Mouse (Mus musculus) left cerebral cortex, postnatal 4 days (tissue): ENCODE measurements around the gene Tnp2. TPM values are rescaled to one million over a fixed set of nuclear protein-coding genes. Genes with fewer than 3 reads are reported as not detected.

Experiments used
- DNase-seq: peaks from one replicate; pipeline ENCODE4 v3.0.0-alpha.2; 2022
- intact Hi-C: fragments of 180-260 bp; cut with DNase I; formaldehyde crosslinking; loops from one replicate; pipeline ENCODE4 v1.15.1; 2025
- total RNA-seq, 2 experiments: library from RNA; stranded (reverse); gene quantifications; 2 replicates each; pipeline ENCODE4 v1.2.3; 2021

Gene Tnp2
- total RNA-seq, 2 experiments from 2014 or later = not detected

DNA sequence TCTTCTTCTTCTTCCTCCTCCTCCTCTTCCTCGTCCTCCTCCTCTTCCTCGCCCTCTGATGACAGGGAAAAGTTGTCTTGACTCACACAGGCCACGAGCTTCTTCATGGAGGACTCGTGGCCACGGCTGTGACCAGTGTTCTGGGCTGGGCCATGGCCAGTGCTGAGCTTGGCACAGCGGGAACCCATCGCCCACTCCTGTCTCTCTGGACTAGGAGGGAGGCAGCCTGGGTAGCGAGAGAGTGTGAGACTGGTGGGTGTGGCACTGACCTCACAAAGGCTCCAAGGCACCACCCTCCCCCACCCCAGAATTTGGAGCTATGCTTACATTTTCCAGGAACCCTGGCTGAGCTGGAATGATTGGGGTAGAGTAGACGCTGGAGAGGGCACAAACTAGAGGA lies 2.2 kb upstream of the Tnp2 start, which contains the start of gene Prm3:
Gene Prm3, minus strand, starts transcription at position 213 of the 400 bp plus-strand sequence.
- intact Hi-C loops = no loop called here
- DNase-seq = no peak

DNA sequence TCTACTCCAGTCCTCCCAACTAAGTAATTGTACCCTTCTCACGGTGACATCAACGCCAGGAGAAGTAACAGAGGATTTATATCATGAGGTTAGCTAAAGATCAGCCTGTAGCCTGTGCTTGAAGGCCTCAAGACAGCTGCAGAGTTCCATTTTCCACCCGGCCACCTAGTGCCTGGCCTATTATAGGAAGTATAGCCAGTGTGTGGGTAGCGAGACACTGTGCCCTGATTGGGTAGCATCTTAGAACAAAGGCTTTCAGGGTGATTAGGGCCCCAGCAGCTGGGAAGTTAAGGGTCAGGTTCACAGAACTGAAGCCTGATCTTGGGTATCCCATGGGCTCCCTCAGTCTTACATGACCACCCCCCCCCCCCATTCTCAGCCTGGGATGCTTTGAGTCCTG lies 406 bp upstream of the Tnp2 start:
- intact Hi-C loops = loop anchor here (5.0 to 10.0 kb wide), 2 partner anchors 124 to 217 kb away; no protein-coding TSS in a partner anchor
- no peak for DNase-seq

DNA sequence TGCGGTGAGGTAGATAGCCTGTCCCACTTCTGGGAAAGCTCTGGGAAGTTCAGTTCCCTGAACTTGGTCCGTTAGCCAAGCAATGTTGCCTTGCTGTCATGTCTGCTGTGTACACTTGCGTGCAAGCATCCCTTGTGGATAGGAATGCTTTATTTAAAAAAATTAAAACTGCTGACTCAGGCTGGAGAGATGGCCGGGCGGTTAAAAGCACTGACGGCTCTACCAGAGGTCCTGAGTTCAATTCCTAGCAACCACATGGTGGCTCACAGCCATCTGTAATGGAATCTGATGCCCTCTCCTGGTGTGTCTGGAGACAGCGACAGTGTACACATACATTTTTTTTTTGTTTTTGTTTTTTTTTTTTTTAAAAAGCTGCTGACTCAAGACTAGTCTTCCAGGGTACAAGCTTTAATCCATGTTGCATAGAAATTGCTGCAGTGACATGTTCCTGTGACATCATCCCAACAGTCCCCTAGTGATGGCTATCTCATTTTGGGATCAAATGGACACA lies 857 bp downstream of the Tnp2 start:
- no peak for DNase-seq
- intact Hi-C loops = loop anchor here (5.0 to 10.0 kb wide), 2 partner anchors 123 to 215 kb away; no protein-coding TSS in a partner anchor

DNA sequence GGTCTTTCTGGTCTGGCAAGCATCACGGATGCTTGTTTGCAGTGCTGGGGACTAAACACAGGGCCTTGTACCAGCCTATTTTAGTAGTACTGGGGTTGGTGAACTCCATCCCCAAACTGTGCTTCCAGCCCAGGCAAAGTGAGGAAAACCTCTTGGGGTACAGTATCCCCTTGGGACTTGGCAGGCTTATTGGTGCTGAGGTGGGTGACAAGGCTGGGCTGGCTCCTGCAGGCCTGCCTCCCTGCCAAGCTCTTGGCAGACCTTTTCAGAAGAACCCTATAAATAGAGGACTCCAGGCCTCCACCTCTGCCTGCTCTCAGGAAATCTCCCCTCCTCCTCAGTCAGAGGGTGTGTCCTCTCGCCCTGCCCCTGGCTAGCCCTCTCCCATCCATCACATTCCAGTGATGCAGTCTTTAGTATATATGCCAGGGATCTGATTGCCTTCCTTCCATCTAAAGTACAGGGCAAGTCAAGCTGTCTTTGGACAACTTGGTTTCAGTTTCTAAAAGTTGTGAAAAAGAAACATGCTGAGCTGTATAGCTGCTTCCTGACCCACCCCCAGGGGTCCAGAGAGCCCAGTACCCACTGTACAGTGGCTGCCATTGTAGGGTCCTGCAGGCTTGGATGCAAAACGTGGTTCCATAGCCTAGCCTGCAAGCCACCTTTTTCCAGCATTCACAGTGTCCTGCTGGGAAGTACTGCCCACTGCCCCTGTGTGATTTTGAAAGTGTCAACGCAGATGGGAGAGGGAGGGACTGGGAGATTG lies 1.5 kb downstream of the Tnp2 start:
- intact Hi-C loops = loop anchor here (5.0 to 10.0 kb wide), 2 partner anchors 122 to 215 kb away; no protein-coding TSS in a partner anchor
- no peak for DNase-seq

DNA sequence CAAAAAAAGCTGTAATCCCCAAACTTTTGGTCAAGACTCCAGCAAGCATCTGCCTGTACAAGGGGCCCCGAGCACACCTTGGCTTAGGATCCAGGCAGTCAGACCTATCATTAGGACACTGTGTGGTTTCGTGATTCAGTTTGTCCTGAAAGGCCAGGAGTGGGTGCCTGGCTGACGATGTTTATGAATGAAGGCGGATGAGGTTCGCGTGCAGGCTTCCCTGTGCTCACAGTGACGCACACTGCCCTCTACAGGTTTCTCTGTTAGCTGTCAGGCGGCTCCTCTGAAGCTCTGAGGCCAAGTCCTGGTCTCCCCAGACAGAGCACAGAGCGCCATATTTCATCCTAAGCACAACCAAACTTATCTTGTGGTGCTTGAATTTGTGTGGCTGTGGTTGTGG lies 2.2 kb downstream of the Tnp2 start:
- intact Hi-C loops = loop anchor here (5.0 to 10.0 kb wide), 2 partner anchors 121 to 214 kb away; no protein-coding TSS in a partner anchor

DNA sequence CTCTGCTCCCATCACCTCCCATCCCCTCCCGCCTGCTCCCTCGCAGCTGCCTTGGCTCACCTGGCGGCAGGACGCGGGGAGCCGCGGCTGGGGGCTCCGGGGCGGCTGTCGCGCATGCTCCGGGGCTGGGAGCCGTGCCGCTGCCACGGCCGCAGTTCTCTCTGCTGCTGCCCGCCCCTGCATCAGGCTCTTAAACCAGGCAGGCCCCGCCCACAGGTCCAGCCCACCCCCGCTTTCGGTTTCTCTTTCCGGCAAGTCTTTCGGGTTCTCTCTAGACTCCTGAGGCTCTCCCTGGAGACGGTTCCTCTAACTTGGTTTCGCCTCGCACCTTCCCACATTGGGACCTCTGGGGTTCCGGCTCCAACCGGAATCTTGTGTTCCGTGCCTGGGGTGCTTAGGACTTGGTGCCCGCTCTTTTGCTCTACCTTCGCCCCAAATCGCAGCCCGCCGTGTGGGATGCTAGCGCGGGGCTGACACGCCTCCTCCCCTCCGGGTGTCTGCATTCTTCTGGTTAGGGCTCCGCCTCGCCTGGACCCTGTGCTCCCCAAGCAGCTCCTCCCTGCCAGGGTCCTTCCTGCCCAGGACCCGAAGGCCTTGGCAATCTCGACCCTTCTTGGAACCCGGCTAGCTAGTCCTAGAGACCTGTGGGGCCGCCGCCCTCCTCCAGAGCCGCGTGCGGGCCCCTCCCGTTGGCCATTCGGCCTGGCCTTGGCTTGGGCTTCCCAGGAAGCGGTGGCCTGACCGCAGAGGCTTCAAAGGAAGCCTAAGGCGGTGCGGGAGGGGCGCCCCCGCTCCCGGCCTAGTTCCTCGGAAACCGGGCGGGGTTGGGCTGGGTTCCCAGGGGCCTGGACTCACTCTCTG lies 2.9 kb downstream of the Tnp2 start, which contains the start of gene Socs1:
Gene Socs1, minus strand, starts transcription at position 166 of the 861 bp plus-strand sequence.
- intact Hi-C loops = loop anchor here (5.0 to 10.0 kb wide), 2 partner anchors 121 to 213 kb away; no protein-coding TSS in a partner anchor
- peak; percentile 88 for DNase-seq

More for the DNA sequence above, 2.2 kb downstream of the Tnp2 start:
- DNase-seq = peak; percentile 85

DNA sequence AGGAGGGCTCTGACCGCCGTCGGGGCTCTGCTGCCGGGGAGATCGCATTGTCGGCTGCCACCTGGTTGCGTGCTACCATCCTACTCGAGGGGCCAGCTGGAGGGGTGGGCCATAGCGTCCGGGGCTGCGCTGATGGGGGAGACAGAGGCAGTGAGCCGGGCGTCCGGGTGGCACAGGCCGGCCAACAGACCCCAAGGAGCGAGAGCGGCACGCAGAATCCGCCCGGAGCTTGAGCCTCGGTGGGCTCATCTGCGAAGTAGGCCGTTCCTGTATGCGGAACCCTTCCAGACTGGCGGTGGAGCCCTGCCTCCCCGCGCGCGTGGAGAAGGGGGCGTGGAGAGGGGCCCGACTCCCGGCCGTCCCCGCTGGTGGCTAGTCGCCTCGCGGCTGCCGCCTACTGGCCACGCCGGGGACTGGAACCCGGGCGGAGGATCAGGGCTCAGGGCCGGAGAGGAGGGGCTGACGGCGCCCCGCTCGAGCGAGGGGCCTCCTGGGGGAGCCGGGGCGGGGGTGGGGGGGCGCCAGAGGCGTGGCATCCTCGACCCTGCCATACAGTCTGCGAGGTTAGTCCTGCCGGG lies 3.6 kb downstream of the Tnp2 start:
- intact Hi-C loops = loop anchor here (5.0 to 10.0 kb wide), 2 partner anchors 120 to 213 kb away; no protein-coding TSS in a partner anchor
- DNase-seq = peak; percentile 94

DNA sequence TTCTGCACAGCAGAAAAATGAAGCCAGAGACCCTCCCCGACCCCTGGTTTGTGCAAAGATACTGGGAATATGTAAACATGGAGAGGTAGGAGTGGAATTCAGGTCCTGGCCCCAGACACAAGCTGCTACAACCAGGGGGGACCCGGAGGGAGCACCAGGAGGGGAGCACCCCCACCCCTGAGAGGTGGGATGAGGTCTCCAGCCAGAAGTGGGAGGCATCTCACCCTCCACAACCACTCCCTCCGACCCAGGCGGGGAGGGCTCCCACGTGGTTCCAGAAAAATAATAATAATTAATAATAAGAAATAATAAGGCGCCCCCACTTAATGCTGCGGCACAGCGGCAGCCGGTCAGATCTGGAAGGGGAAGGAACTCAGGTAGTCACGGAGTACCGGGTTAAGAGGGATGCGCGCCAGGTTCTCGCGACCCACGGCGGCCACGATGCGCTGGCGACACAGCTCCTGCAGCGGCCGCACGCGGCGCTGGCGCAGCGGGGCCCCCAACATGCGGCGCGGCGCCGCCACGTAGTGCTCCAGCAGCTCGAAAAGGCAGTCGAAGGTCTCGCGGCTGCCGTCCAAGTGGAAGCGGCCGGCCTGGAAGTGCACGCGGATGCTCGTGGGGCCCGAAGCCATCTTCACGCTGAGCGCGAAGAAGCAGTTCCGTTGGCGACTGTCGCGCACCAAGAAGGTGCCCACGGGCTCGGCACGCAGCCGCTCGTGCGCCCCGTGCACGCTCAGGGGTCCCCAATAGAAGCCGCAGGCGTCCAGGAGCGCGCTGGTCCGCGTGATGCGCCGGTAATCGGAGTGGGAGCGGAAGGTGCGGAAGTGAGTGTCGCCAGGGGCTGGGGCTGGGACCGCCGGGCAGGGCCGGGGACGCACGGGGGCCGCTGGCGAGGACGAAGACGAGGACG lies 4.3 kb downstream of the Tnp2 start:
- intact Hi-C loops = loop anchor here (10.0 kb wide), 1 partner anchor 119 kb away; no protein-coding TSS in a partner anchor
- DNase-seq = peak; percentile 43

DNA sequence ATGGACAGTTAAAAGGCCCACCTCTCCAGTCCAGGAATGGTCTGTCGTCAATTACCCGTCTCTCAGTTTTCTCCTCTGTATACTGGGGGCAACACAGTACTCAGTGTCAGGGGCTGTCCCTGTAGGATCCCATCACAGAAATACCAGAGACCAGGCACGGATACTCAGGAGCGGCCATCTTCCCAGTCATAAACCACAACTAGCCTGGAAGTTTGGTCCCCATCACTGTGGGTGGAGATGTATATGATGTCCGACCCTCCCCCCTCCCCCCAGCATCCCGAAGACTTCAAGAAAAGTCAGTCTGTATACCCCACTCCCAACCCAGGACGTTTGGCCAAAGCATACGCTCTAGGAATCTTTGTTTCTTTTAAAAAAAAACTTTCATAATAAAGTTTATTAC lies 5.0 kb downstream of the Tnp2 start:
- intact Hi-C loops = loop anchor here (10.0 kb wide), 1 partner anchor 119 kb away; no protein-coding TSS in a partner anchor
- DNase-seq = no peak

DNA sequence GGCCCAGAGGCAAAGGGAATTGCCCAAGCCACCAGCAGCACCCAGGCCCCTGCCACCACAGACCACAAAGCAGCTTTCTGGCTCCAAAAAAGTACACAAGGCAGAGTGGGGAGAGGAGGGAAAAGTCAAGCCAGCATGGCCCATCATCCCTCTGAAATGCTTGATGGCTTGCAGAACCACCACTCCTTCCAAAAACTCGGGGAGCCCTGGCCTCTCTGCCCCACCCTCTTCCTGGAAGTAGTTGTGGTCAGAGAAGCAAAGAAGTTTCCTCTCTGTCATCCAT lies 5.4 kb downstream of the Tnp2 start:
- no peak for DNase-seq
- intact Hi-C loops = loop anchor here (10.0 kb wide), 1 partner anchor 118 kb away; no protein-coding TSS in a partner anchor

DNA sequence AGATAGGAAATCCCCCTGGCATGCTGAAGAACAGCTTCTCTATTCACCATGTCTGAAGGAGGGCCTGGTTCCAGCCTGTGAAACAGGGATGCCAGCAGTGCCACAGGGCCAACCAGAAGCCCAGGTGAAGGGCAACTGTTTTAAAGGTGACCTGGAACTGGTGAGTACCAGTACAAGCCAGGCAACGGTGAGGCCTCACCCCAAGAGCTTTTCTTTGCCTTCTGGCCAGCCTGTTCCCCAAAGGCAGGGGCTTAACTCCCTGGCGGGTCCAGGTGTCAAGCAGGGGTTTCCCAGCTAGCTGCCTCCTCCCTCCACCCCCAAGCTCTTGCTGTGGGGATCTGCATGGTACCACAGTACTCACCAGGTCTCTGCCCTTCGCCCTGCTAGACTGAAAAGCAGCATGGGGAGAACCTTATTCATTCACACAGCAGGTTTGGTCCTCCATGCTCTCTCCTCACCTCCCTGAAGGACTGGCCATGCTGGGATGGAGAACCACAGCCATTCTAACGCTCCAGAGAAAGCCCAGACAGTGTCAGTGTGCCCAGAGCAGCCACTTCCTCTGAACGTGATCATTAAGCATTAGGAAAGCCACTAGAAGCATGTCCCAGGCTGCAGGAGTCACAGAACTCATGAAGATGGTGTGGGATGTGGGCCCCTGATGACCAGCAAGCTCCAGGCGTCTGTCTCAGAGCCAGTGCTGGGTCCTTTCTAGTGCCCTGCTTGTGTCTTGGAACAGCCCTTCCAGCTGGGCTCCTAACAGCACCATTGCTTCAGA lies 5.9 kb downstream of the Tnp2 start:
- intact Hi-C loops = loop anchor here (10.0 kb wide), 1 partner anchor 118 kb away; no protein-coding TSS in a partner anchor

DNA sequence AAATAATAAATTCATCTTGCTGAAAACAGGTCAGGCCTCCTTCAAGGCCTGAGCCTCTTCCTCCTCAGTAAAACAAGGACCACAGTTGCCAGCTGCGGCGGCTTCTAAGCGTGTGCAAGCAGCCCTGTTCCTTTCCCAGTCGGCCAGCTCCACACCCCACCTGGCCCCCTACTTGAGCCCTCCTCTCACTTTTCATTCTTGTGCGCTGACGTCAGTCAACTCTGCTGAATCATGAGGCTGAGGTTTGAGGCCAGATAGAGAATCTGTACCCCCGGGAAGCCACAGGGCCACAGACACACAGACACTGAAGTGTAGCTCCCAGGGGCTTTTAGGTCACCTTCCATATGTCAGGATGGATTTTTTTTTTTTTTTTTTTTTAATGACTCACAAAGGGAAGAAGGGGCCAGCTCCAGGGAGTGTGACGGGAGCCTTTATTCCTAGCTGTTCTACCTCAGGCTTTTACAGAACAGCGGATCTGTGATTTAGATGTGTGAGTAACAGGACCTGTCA lies 6.5 kb downstream of the Tnp2 start:
- DNase-seq = no peak

More for the DNA sequence above, 5.9 kb downstream of the Tnp2 start:
- DNase-seq = no peak

DNA sequence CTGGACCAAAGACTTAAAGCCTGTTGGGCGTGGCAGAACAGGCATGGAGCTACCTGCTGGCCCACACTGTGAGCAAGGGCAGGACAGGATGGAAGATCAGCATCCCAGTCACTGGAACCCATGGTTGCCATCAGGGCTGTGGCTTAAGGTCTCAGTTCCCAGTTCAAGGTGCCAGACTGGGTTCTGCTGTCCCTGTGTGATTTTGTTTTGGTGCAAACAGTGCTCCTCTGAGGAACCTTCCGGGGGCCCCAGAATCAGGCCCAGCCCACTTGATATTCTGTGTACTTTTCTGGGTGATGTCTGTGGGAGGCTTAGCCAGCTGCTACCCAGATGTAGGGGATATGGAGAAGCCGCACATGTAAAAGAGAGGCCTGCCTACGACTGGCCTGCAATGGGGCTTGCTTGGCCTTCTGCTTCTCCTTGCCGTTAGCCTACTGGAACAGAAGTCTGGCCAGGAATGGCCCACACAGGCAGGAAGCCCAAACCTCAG lies 7.8 kb downstream of the Tnp2 start:
- intact Hi-C loops = loop anchor here (10.0 kb wide), 1 partner anchor 116 kb away; no protein-coding TSS in a partner anchor
- DNase-seq = no peak

More for the DNA sequence above, 6.5 kb downstream of the Tnp2 start:
- intact Hi-C loops = loop anchor here (10.0 kb wide), 1 partner anchor 117 kb away; no protein-coding TSS in a partner anchor

DNA sequence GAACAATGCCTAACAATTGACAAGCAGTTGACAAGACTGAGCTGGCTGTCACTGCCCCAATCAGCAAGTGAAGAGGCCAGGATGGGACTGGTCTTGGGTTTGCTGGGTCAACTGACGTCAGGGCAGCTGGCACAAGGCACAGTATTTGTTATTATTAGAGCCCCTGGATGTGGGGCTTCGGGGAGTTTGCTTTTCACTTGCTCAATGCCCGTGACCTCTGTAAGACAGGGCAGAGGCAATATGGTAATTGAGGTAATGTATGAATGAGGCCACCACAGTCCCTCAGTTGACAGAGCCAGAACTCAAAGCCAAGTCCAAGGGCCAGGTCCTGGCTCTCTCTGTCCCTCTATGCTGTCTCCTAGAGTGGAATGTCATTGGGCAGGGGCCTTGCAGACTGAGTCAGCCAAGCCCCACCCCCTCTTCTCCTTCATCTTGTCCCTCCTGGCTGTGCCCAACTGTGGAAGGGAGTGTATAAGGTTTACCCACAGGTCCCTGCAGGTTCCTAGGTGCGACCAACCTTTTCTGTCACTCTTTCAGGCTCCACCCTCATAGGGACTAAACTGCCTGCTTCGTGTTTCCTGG lies 10.8 kb downstream of the Tnp2 start:
- no peak for DNase-seq
- intact Hi-C loops = no loop called here

DNA sequence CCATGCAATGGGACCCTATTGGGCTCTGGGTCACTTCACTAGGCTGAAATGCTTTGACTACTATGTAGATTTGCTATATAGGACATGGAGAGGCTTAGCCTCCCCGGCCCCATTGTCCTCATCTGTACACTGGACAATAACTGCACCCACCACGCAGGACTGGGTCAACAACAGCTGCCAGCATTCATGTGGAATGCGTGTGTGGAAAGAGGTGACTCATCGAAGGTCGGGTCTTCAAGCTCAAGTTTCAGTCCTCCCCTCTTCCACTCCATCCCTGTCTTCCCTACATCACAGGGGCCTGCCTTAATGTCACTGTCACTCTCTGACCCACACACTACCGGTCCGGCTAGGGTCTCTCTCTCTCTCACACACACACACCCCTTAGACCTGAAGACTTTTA lies 12.1 kb downstream of the Tnp2 start:
- intact Hi-C loops = no loop called here
- no peak for DNase-seq

DNA sequence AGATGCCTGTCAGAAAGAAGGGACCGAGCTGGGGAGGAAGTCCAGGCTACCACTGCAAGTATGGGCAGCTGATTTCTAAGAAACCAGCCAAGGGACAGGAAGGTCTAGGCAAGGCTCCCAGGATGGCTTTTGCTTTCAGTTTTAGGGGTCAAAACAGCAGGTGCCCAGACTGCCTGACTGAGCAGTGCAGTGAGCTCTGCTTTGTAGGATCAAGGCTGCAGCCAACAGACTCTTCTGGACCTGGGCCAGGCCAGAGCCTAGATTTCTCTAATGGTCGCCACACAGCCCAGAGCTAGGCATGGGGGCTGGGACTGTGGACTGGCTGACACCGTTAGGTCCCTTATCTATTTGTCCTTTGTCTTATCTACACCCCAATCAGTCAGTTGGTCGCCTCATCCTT lies 13.7 kb downstream of the Tnp2 start:
- intact Hi-C loops = no loop called here
- no peak for DNase-seq

DNA sequence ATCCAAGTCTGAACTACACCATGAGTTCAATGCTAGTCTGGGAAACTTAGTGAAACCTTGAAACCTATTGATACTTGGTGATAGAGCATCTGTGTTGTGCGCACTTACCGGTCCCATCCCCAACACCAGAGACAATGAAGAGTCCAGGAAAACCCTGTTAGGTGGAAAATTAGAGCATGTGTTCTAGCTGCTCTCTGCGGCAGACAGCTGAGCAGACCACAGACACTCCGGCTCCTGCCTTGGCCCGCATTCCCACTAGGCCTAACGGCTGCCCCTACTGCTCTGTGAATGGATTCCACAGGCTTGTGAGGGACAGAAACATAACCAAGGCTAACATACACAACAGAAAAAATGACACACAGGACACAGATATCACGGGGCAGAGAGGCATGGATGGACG lies 14.9 kb downstream of the Tnp2 start:
- intact Hi-C loops = no loop called here
- DNase-seq = no peak
